ENCODE assay signal across 11 mouse cellular contexts in genomic region chr8:126848369-126849105, GRCm38 (mm10).
A peak's percentile ranks its signal among the peaks of the same experiment; 100 is the strongest.
DNase-seq lines count a peak whose midpoint lies in the region; ATAC-seq and TF ChIP-seq lines count a peak whose summit lies in the region.
"Had no signal": no experiment of that assay in that cellular context is flagged by ENCODE, and none has a peak within 500 bp of the region (broad histone marks: within the 10 kb centered on the region; RNA-seq: fewer than 3 reads in every experiment).

No protein-coding gene starts in this region.

- no peak overlapping the region for H3K4me2 ChIP-seq in kidney, postnatal 0 days (ENCODE audit: low read length)
- no peak overlapping the region; the same call in 1 of the 2 replicates for H3K4me2 ChIP-seq in liver, embryonic 12.5 days
- H3K4me2 ChIP-seq in stomach, postnatal 0 days (replicated peaks; ENCODE audit: low read depth), result no peak overlapping the region
- no peak overlapping the region for H3K4me2 ChIP-seq in kidney, embryonic 15.5 days
- H3K4me2 ChIP-seq: hindbrain, embryonic 13.5 days had no signal

- peaks cover 32% of the 10 kb centered on the region for H3K4me1 ChIP-seq in kidney, postnatal 0 days (replicated peaks; ENCODE audit: insufficient read depth, low read length)
- H3K4me1 ChIP-seq in liver, embryonic 12.5 days, result peaks cover 48% of the 10 kb centered on the region
- no peaks in the 10 kb centered on the region; the same call in 1 of the 2 replicates for H3K4me1 ChIP-seq in stomach, postnatal 0 days (replicated peaks; ENCODE audit: control insufficient read depth, insufficient read depth)
- peaks cover 35% of the 10 kb centered on the region for H3K4me1 ChIP-seq in kidney, embryonic 15.5 days

- no peak for TF ChIP-seq EP300 in stomach, postnatal 0 days (optimal IDR thresholded peaks at IDR 0.05)

- WGBS in kidney, postnatal 0 days, result 88% methylated on average over 13 of the region's 13 CpGs
- WGBS in liver, embryonic 12.5 days (ENCODE audit: insufficient replicate concordance), result 33% methylated on average over 13 of the region's 13 CpGs
- WGBS in stomach, postnatal 0 days, result 84% methylated on average over 13 of the region's 13 CpGs
- WGBS in kidney, embryonic 15.5 days, result 84% methylated on average over 13 of the region's 13 CpGs

- TF ChIP-seq CTCF in kidney, postnatal 0 days (IDR thresholded peaks at IDR 0.05; ENCODE audit: low read depth), result no peak
- no peak for TF ChIP-seq CTCF in stomach, postnatal 0 days (IDR thresholded peaks at IDR 0.05; ENCODE audit: low read depth)

- no peak overlapping the region for H3K4me3 ChIP-seq in kidney, postnatal 0 days (replicated peaks; ENCODE audit: low read depth, low read length)
- no peak overlapping the region for H3K4me3 ChIP-seq in liver, embryonic 12.5 days
- H3K4me3 ChIP-seq in stomach, postnatal 0 days (ENCODE audit: low read depth, low read length), result no peak overlapping the region
- no peak overlapping the region for H3K4me3 ChIP-seq in kidney, embryonic 15.5 days (replicated peaks)
- H3K4me3 ChIP-seq: hindbrain, embryonic 13.5 days; left cerebral cortex, adult 2 months had no signal

- no peaks in the 10 kb centered on the region for H3K36me3 ChIP-seq in kidney, postnatal 0 days (ENCODE audit: insufficient read depth, low read length)
- no peaks in the 10 kb centered on the region for H3K36me3 ChIP-seq in liver, embryonic 12.5 days
- H3K36me3 ChIP-seq in stomach, postnatal 0 days (ENCODE audit: control insufficient read depth, insufficient read depth, low read length), result no peaks in the 10 kb centered on the region
- no peaks in the 10 kb centered on the region for H3K36me3 ChIP-seq in kidney, embryonic 15.5 days
- H3K36me3 ChIP-seq: hindbrain, embryonic 13.5 days had no signal

- H3K27me3 ChIP-seq in kidney, postnatal 0 days (ENCODE audit: insufficient read depth, low read length), result no peaks in the 10 kb centered on the region
- H3K27me3 ChIP-seq in liver, embryonic 12.5 days (replicated peaks), result no peaks in the 10 kb centered on the region
- H3K27me3 ChIP-seq in stomach, postnatal 0 days (ENCODE audit: control insufficient read depth, insufficient read depth, low read length), result no peaks in the 10 kb centered on the region
- no peaks in the 10 kb centered on the region for H3K27me3 ChIP-seq in kidney, embryonic 15.5 days
- H3K27me3 ChIP-seq: hindbrain, embryonic 13.5 days had no signal

- no peaks in the 10 kb centered on the region for H3K9me3 ChIP-seq in kidney, postnatal 0 days (replicated peaks; ENCODE audit: low read length)
- H3K9me3 ChIP-seq in liver, embryonic 12.5 days (replicated peaks), result no peaks in the 10 kb centered on the region
- H3K9me3 ChIP-seq in stomach, postnatal 0 days (ENCODE audit: control insufficient read depth, low read length), result no peaks in the 10 kb centered on the region
- no peaks in the 10 kb centered on the region for H3K9me3 ChIP-seq in kidney, embryonic 15.5 days (replicated peaks)
- H3K9me3 ChIP-seq: hindbrain, embryonic 13.5 days had no signal

- H3K27ac ChIP-seq in kidney, postnatal 0 days, result 0 out of 2 replicates have a peak overlapping the region, but pooled peaks have one; percentile 80
- H3K27ac ChIP-seq in liver, embryonic 12.5 days, result peak overlapping the region; percentile 49; the same call in 1 of the 2 replicates
- peak overlapping the region; percentile 88 for H3K27ac ChIP-seq in stomach, postnatal 0 days (replicated peaks)
- no peak overlapping the region; the same call in 1 of the 2 replicates for H3K27ac ChIP-seq in kidney, embryonic 15.5 days
- H3K27ac ChIP-seq: hindbrain, embryonic 13.5 days; left cerebral cortex, adult 2 months had no signal

- no peak for ATAC-seq in kidney, postnatal 0 days (replicated peaks; ENCODE audit: low FRiP score, low read depth)
- ATAC-seq in activated CD4-positive, CD25-positive, alpha-beta regulatory T cell, adult 4 months, result peak; percentile 8
- ATAC-seq in liver, embryonic 12.5 days, result peak; percentile 29
- ATAC-seq in stomach, postnatal 0 days (ENCODE audit: low FRiP score, low TSS enrichment), result no peak
- no peak for ATAC-seq in frontal cortex, adult (ENCODE audit: low TSS enrichment)
- no peak for ATAC-seq in kidney, embryonic 15.5 days (replicated peaks; ENCODE audit: low FRiP score)

- DNase-seq in kidney, postnatal 0 days (ENCODE audit: low spot score), result no peak
- no peak for DNase-seq in kidney, adult 18-20 months
- no peak for DNase-seq in stomach, postnatal 0 days (ENCODE audit: low spot score)
- DNase-seq in ovary, postnatal 14 days (ENCODE audit: low spot score), result no peak
- DNase-seq: cerebellum, adult 8-10 months had no signal

- H3K9ac ChIP-seq in kidney, postnatal 0 days (ENCODE audit: low read depth, low read length), result no peak overlapping the region
- H3K9ac ChIP-seq in liver, embryonic 12.5 days, result 0 out of 2 replicates have a peak overlapping the region, but pooled peaks have one; percentile 15
- H3K9ac ChIP-seq in stomach, postnatal 0 days (ENCODE audit: low read length), result no peak overlapping the region
- no peak overlapping the region for H3K9ac ChIP-seq in kidney, embryonic 15.5 days
- H3K9ac ChIP-seq: hindbrain, embryonic 13.5 days had no signal

Comparison
In these comparisons a context has a peak if more than half of its experiments do, and no peak if none do; other contexts are left out.
1. ATAC-seq: peak in activated CD4-positive, CD25-positive, alpha-beta regulatory T cell, adult 4 months (single experiment) and liver, embryonic 12.5 days (single experiment); none in kidney, postnatal 0 days (single experiment), stomach, postnatal 0 days (single experiment), frontal cortex, adult (single experiment) and kidney, embryonic 15.5 days (single experiment).